Mouse (Mus musculus): ENCODE data around the gene Cyp2d26.
"Not testable (repeated sequence)": the region's sequence is repeated elsewhere in the genome, so short reads cannot be mapped to it uniquely, and the experiment has no call there.

Cyp2d26 gene
- long read RNA-seq, experiment 1 = 0 reads
- long read RNA-seq, experiment 2 = 0 reads

- intact Hi-C loops (cut with DNase I) = no loop called here
Observed at GRCm38 (mm10) chr15:82794277-82794676, at the start of gene Cyp2d26. Gene Cyp2d26, minus strand, starts transcription at chr15:82794294.

- intact Hi-C loops (cut with DNase I) = no loop called here
Observed at GRCm38 (mm10) chr15:82839146-82839545, 45.1 kb upstream of the Cyp2d26 start.

- intact Hi-C loops (cut with DNase I) = no loop called here
Observed at GRCm38 (mm10) chr15:82829917-82830316, 35.8 kb upstream of the Cyp2d26 start.

- intact Hi-C loops (cut with DNase I) = no loop called here
Observed at GRCm38 (mm10) chr15:82825866-82826265, 31.8 kb upstream of the Cyp2d26 start.

GRCm38 (mm10) chr15:82822347-82822746, 28.3 kb upstream of the Cyp2d26 start:
- intact Hi-C loops (cut with DNase I) = no loop called here

- intact Hi-C loops (cut with DNase I) = no loop called here
Observed at GRCm38 (mm10) chr15:82821657-82822056, 27.6 kb upstream of the Cyp2d26 start.

GRCm38 (mm10) chr15:82815296-82815695, 21.2 kb upstream of the Cyp2d26 start:
- intact Hi-C loops (cut with DNase I) = loop anchor here (2.0 kb wide), 1 partner anchor 222 kb away; no protein-coding TSS in a partner anchor

- intact Hi-C loops (cut with DNase I) = loop anchor here (2.0 to 5.0 kb wide), 2 partner anchors 222 to 392 kb away; no protein-coding TSS in a partner anchor
Observed at GRCm38 (mm10) chr15:82814806-82815205, 20.7 kb upstream of the Cyp2d26 start.

- intact Hi-C loops (cut with DNase I) = loop anchor here (2.0 to 5.0 kb wide), 2 partner anchors 222 to 393 kb away; no protein-coding TSS in a partner anchor
Observed at GRCm38 (mm10) chr15:82814321-82814720, 20.2 kb upstream of the Cyp2d26 start.

- intact Hi-C loops (cut with DNase I) = loop anchor here (5.0 kb wide), 1 partner anchor 397 kb away; no protein-coding TSS in a partner anchor
Observed at GRCm38 (mm10) chr15:82810556-82810955, 16.5 kb upstream of the Cyp2d26 start.

GRCm38 (mm10) chr15:82809511-82809910, 15.4 kb upstream of the Cyp2d26 start:
- intact Hi-C loops (cut with DNase I) = loop anchor here (10.0 kb wide), 1 partner anchor 305 kb away; no protein-coding TSS in a partner anchor

GRCm38 (mm10) chr15:82806969-82807763, 13.1 kb upstream of the Cyp2d26 start:
- intact Hi-C loops (cut with DNase I) = loop anchor here (10.0 kb wide), 1 partner anchor 308 kb away; no protein-coding TSS in a partner anchor

GRCm38 (mm10) chr15:82804708-82805639, 10.9 kb upstream of the Cyp2d26 start:
- intact Hi-C loops (cut with DNase I) = loop anchor here (2.0 to 10.0 kb wide), 2 partner anchors 232 to 310 kb away; no protein-coding TSS in a partner anchor

- intact Hi-C loops (cut with DNase I) = no loop called here
Observed at GRCm38 (mm10) chr15:82795936-82796440, 1.9 kb upstream of the Cyp2d26 start.

- intact Hi-C loops (cut with DNase I) = no loop called here
Observed at GRCm38 (mm10) chr15:82793868-82794267, 226 bp downstream of the Cyp2d26 start.

GRCm38 (mm10) chr15:82793454-82793853, 640 bp downstream of the Cyp2d26 start:
- intact Hi-C loops (cut with DNase I) = no loop called here

GRCm38 (mm10) chr15:82792566-82792965, 1.5 kb downstream of the Cyp2d26 start:
- intact Hi-C loops (cut with DNase I) = no loop called here

GRCm38 (mm10) chr15:82784581-82784980, 9.5 kb downstream of the Cyp2d26 start:
- intact Hi-C loops (cut with DNase I) = no loop called here

- intact Hi-C loops (cut with DNase I) = loop anchor here (2.0 kb wide), 1 partner anchor 101 kb away; no protein-coding TSS in a partner anchor
Observed at GRCm38 (mm10) chr15:82783800-82784199, 10.3 kb downstream of the Cyp2d26 start.

GRCm38 (mm10) chr15:82777856-82778255, 16.2 kb downstream of the Cyp2d26 start:
- intact Hi-C loops (cut with DNase I) = not testable (repeated sequence)

- intact Hi-C loops (cut with DNase I) = no loop called here
Observed at GRCm38 (mm10) chr15:82765943-82766342, 28.2 kb downstream of the Cyp2d26 start.
